Mouse (Mus musculus) kidney, postnatal 0 days (tissue): ENCODE data around the gene Kmt2b. TPM values are rescaled to one million over a fixed set of nuclear protein-coding genes. Genes with fewer than 3 reads are reported as not detected.

Experiments
- ATAC-seq: fragments of 200-750 bp; cut with Nextera tagmentation; replicated peaks from 2 replicates; pipeline ENCODE4 v1.8.0; 2017; ENCODE audit warnings: low read depth, moderate number of reproducible peaks, moderate TSS enrichment, moderate library complexity; ENCODE audit not compliant: low FRiP score
- DNase-seq: peaks from one replicate; pipeline ENCODE4 v3.0.0-alpha.2; 2016; ENCODE audit warnings: low spot score
- H3K27ac ChIP-seq: fragments of 300-500 bp; sonication (generic); 2 replicates; pipeline ENCODE4 v1.5.1; 2014; ENCODE audit warnings: mild to moderate bottlenecking
- H3K27me3 ChIP-seq: fragments of 300-500 bp; sonication (generic); 2 replicates; pipeline ENCODE4 v1.6.1; 2014; ENCODE audit warnings: low read length, mixed read lengths; ENCODE audit not compliant: insufficient read depth
- H3K36me3 ChIP-seq: fragments of 300-500 bp; sonication (generic); 2 replicates; pipeline ENCODE4 v1.6.1; 2014; ENCODE audit warnings: low read length, mixed read lengths; ENCODE audit not compliant: insufficient read depth
- H3K4me1 ChIP-seq: fragments of 300-500 bp; sonication (generic); replicated peaks from 2 replicates; pipeline ENCODE4 v1.6.1; 2014; ENCODE audit warnings: antibody characterized with exemption, low read length, mixed read lengths; ENCODE audit not compliant: insufficient read depth
- H3K4me2 ChIP-seq: fragments of 300-500 bp; sonication (generic); 2 replicates; pipeline ENCODE4 v1.6.1; 2014; ENCODE audit warnings: mild to moderate bottlenecking, low read length, moderate library complexity, mixed read lengths
- H3K4me3 ChIP-seq: fragments of 300-500 bp; sonication (generic); replicated peaks from 2 replicates; pipeline ENCODE4 v1.5.1; 2014; ENCODE audit warnings: low read depth, low read length
- H3K9ac ChIP-seq: fragments of 300-500 bp; sonication (generic); 2 replicates; pipeline ENCODE4 v1.6.1; 2014; ENCODE audit warnings: low read depth, low read length
- H3K9me3 ChIP-seq: fragments of 300-500 bp; sonication (generic); replicated peaks from 2 replicates; pipeline ENCODE4 v1.6.1; 2016; ENCODE audit warnings: low read length, inconsistent platforms, mixed read lengths
- CTCF ChIP-seq: IDR thresholded peaks from 2 replicates; pipeline ENCODE4 v1.5.1; 2016; ENCODE audit warnings: antibody characterized with exemption, low read depth, mild to moderate bottlenecking, moderate library complexity
- WGBS: fragments of 180-500 bp; shearing (Covaris S2); extraction: QIAGEN DNeasy Blood & Tissue Kit; methylation state at CpG from one replicate; pipeline ENCODE4 v1.1.7; 2014; 5-methylcytosine and 5-hydroxymethylcytosine counted together
- polyA plus RNA-seq: library from polyadenylated mRNA; unstranded; fragments of >200 nt; fragmentation: Nextera tagmentation; extraction: Ambion mirVana; gene quantifications from 2 replicates; pipeline ENCODE4 v1.2.1, GENCODE M21; 2015

Kmt2b gene
- polyA plus RNA-seq, 1 experiment from 2014 or later: 4.9 TPM

DNA sequence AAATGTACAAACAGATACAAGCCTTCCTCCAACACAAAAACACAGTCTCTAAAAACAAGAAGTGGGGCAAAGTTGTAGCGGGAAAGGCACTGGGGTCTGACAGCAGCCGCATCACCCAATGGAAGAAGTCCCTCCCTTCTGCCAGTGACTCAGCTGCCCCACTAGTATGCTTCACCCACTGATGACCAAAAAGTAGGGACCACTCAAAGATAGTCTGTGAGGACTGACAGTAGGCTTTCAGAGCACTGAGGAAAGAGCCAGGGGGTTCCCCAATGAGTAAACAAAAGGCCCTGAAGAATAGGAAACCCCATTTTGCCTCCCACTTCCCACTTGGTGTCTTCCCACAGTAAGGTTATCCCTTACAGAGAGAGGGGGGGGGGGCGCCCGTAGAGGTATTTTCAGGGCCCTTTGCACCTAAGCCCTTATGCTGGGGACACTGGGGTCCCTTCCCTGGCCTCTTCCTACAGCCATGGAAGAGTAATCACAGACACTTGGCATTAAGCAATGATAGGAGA lies 6.0 kb upstream of the Kmt2b start:
- no peak for DNase-seq
- Histone ChIP-seq H3K27ac (no peak overlapping the region), H3K9ac (no peak overlapping the region), H3K36me3 (no peaks in the 10 kb centered on the region), H3K4me1 (peaks cover 6% of the 10 kb centered on the region), H3K9me3 (no peaks in the 10 kb centered on the region), H3K4me3 (no peak overlapping the region), H3K27me3 (no peaks in the 10 kb centered on the region), H3K4me2 (no peak overlapping the region)
- no peak for TF ChIP-seq CTCF
- 80% methylated on average over 3 of the region's 4 CpGs for WGBS
- ATAC-seq: no peak

DNA sequence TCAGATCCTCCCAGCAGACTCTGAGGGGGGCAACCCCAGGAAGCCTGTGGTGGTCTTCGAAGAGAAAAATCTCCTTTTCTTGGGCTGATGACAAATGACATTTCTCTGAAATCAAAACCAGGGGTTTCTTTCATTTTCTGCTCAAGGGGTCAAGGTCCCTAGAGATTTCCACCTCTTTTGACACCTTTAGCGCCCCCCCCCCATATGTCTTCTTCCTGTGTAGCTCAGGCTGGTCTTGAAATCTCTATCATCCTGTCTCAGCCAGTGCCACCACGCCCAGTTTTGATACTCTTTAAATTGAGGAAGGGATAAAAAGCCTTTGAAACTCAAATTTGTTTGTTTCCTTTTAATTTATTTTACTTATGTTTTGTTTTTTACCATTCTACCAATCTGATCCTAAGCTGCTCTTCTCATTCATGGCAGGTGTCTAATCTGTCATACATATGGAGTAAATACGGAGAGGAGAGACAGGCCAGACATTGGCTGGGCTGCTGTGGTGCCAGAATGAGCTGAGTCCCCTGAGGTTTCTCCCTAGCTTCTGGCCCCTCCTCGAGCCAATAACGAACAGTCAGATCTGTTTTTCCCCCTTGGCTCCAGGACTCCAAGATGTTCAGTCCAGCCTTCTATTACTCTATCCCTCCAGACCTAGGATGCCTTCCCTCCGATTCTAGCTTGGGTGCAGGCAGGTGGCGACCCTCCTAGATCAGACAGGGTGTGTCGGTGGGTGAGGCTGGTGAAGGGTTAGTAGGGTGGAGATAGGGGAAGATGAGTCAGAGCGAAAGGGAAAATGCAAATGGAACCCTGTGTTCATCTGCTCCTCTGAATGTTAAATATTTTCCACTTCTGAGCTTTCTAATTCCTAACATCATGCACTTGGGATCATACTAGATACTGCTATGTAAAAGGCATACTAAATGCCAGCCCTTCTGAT lies 5.3 kb upstream of the Kmt2b start:
- DNase-seq (no peak), ATAC-seq (no peak)
- Histone ChIP-seq H3K4me2 (no peak overlapping the region), H3K36me3 (no peaks in the 10 kb centered on the region), H3K9ac (no peak overlapping the region), H3K27ac (no peak overlapping the region), H3K4me3 (no peak overlapping the region), H3K9me3 (no peaks in the 10 kb centered on the region), H3K27me3 (no peaks in the 10 kb centered on the region), H3K4me1 (peaks cover 6% of the 10 kb centered on the region)
- WGBS: 74% methylated on average over 10 of the region's 10 CpGs
- TF ChIP-seq CTCF: no peak

DNA sequence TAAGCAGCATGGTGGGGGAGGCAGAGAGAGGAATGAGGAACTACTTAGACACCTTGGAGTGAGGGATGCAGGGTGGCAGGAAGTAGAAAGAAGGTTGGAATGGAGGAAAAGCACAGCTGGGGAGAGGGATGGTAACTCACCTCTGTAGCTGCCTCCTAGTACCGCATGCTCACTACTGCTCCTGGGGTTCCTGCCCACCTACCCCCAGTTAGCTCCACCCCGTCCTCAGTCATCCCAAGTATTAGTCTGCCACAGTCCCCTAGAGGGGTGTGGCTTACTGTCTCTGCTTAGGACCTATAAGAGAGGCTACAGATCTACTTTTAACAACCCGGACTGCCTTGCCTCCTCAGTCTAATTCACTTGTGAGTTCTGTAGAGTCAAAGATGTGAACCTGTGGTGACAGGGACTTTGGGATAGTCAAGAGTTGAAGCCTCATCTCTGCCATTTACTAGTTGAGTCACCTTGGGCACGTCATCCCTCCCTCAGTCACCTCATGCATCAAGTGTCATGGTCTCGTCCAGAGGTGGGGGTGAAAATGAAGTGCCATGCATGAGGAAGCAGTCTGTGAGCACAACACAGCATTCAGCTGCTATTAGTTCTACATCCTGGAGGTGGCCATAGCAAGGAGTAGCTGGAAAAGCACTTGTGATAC lies 4.4 kb upstream of the Kmt2b start:
- peak; percentile 23; the same call in 1 of the 2 replicates for TF ChIP-seq CTCF
- no peak for DNase-seq
- no peak for ATAC-seq
- Histone ChIP-seq H3K27me3 (no peaks in the 10 kb centered on the region), H3K4me1 (peaks cover 6% of the 10 kb centered on the region), H3K36me3 (no peaks in the 10 kb centered on the region), H3K4me3 (no peak overlapping the region), H3K9ac (no peak overlapping the region), H3K27ac (no peak overlapping the region), H3K4me2 (no peak overlapping the region), H3K9me3 (no peaks in the 10 kb centered on the region)
- 35% methylated on average over 5 of the region's 5 CpGs for WGBS

DNA sequence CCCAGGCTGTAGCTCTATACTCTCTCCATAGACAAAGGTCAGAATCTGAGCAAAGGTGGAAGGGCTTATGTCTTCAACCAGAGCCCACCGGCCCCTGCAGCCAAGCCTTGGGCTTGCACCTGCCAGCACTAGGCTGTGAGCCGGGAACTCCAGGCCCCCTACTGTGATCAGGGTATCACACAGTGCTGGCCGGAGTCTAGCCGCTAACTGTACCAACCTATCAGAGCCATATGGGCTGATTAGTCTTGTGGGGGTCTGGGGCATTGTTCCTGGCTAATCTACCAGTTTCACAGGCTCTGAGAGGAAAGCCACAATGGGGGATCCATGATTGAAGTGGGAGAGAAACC lies 3.1 kb upstream of the Kmt2b start:
- TF ChIP-seq CTCF: no peak
- H3K4me3 ChIP-seq: no peak overlapping the region
- ATAC-seq (no peak), DNase-seq (no peak)
- no peaks in the 10 kb centered on the region for H3K9me3 ChIP-seq
- no peak overlapping the region for H3K27ac ChIP-seq
- no peak overlapping the region for H3K4me2 ChIP-seq
- 76% methylated on average over 4 of the region's 4 CpGs for WGBS
- no peaks in the 10 kb centered on the region for H3K27me3 ChIP-seq
- H3K9ac ChIP-seq: no peak overlapping the region
- H3K36me3 ChIP-seq: peaks cover 3% of the 10 kb centered on the region; the same call in 1 of the 2 replicates
- H3K4me1 ChIP-seq: peaks cover 12% of the 10 kb centered on the region

DNA sequence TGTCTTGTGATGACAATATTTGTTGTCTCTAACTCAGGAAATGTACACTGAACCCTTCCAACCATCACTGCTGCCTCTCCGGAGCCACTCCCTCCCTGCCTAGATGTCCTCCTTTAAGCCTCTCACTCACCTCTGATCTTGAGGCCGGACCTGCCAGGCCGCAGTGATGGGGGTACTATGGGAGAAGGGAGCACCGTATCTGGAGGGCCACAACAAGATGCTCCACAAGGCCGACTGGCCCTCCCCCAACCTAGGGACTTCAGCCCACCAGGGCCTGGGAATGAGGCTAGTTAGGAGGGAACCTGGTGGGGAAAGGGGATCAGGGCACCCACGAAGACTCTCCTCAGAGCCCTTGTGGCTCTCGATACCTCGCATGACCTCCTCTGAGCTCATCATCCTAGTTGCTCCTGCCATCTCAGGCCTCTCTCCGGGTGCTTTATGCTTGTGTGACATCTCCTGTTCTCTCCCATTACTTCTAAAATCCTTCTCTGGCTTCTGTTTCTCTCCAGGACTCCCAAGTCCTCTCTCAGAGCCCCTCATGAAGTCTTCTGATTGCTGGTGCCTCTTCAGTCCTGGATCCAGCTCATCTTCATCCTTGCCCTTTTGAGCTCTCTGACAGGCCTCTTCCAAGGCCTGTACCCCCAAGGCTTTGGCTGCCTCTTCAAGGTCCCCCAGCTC lies 2.5 kb upstream of the Kmt2b start:
- Histone ChIP-seq H3K4me3 (no peak overlapping the region), H3K4me2 (no peak overlapping the region), H3K4me1 (peaks cover 12% of the 10 kb centered on the region), H3K27me3 (no peaks in the 10 kb centered on the region), H3K27ac (no peak overlapping the region), H3K9me3 (no peaks in the 10 kb centered on the region), H3K9ac (0 out of 2 replicates have a peak overlapping the region, but pooled peaks have one; percentile 5), H3K36me3 (peaks cover 8% of the 10 kb centered on the region; the same call in 1 of the 2 replicates)
- WGBS: 86% methylated on average over 9 of the region's 9 CpGs
- DNase-seq (no peak), ATAC-seq (no peak)
- TF ChIP-seq CTCF: no peak
